Mouse (Mus musculus): ENCODE data around the gene Tspan4. TPM values are rescaled to one million over a fixed set of nuclear protein-coding genes. Genes with fewer than 3 reads are reported as not detected.
A peak's percentile ranks its signal among the peaks of the same experiment; 100 is the strongest.

Gene Tspan4
- polyA plus RNA-seq, 1 experiment from 2014 or later = 38.7 TPM

- H3K4me1 ChIP-seq = peaks cover 61% of the 10 kb centered on the region
- H3K4me3 ChIP-seq = peak overlapping the region; percentile 84
- H3K36me3 ChIP-seq = peaks cover 14% of the 10 kb centered on the region
- no peak for DNase-seq (ENCODE audit: low spot score)
- no peaks in the 10 kb centered on the region for H3K9me3 ChIP-seq (replicated peaks)
- H3K27ac ChIP-seq (replicated peaks) = peak overlapping the region; percentile 99
- H3K27me3 ChIP-seq (ENCODE audit: low read depth, poor library complexity, severe bottlenecking) = peaks cover 42% of the 10 kb centered on the region
- WGBS = 21% methylated on average over 7 of the region's 7 CpGs
These were observed 1.9 kb downstream of the Tspan4 start for GRCm38 (mm10) chr7:141476981-141477370.

- Histone ChIP-seq H3K9me3 (replicated peaks) (no peaks in the 10 kb centered on the region), H3K4me3 (no peak overlapping the region), H3K36me3 (peaks cover 6% of the 10 kb centered on the region), H3K27ac (replicated peaks) (no peak overlapping the region), H3K4me1 (peaks cover 67% of the 10 kb centered on the region), H3K27me3 (ENCODE audit: low read depth, poor library complexity, severe bottlenecking) (peaks cover 50% of the 10 kb centered on the region)
- no peak for DNase-seq (ENCODE audit: low spot score)
- WGBS = 72% methylated on average over 4 of the region's 4 CpGs
These were observed 2.7 kb downstream of the Tspan4 start for GRCm38 (mm10) chr7:141477578-141478269.

- no peak for DNase-seq (ENCODE audit: low spot score)
- Histone ChIP-seq H3K27me3 (ENCODE audit: low read depth, poor library complexity, severe bottlenecking) (peaks cover 56% of the 10 kb centered on the region), H3K36me3 (peaks cover 2% of the 10 kb centered on the region; the same call in 1 of the 2 replicates), H3K4me1 (peaks cover 67% of the 10 kb centered on the region), H3K4me3 (no peak overlapping the region), H3K27ac (replicated peaks) (no peak overlapping the region), H3K9me3 (replicated peaks) (no peaks in the 10 kb centered on the region)
- 77% methylated on average over 5 of the region's 5 CpGs for WGBS
These were observed 3.3 kb downstream of the Tspan4 start for GRCm38 (mm10) chr7:141478270-141478748.

GRCm38 (mm10) chr7:141480842-141481497 is 5.9 kb downstream of the Tspan4 start:
- H3K27ac ChIP-seq (replicated peaks) = peak overlapping the region; percentile 79; the same call in 1 of the 2 replicates
- H3K36me3 ChIP-seq = no peaks in the 10 kb centered on the region
- 13% methylated on average over 10 of the region's 10 CpGs for WGBS
- peaks cover 51% of the 10 kb centered on the region for H3K4me1 ChIP-seq
- peak overlapping the region; percentile 74 for H3K4me3 ChIP-seq
- no peaks in the 10 kb centered on the region for H3K9me3 ChIP-seq (replicated peaks)
- peak; percentile 66 for DNase-seq (ENCODE audit: low spot score)
- peaks cover 62% of the 10 kb centered on the region for H3K27me3 ChIP-seq (ENCODE audit: low read depth, poor library complexity, severe bottlenecking)

- Histone ChIP-seq H3K27me3 (ENCODE audit: low read depth, poor library complexity, severe bottlenecking) (peaks cover 54% of the 10 kb centered on the region), H3K4me1 (peaks cover 43% of the 10 kb centered on the region), H3K9me3 (replicated peaks) (no peaks in the 10 kb centered on the region), H3K36me3 (no peaks in the 10 kb centered on the region), H3K4me3 (peak overlapping the region; percentile 74), H3K27ac (replicated peaks) (peak overlapping the region; percentile 79)
- DNase-seq (ENCODE audit: low spot score) = peak; percentile 73
- WGBS = under 1% methylated on average over 81 of the region's 81 CpGs
These were observed 6.7 kb downstream of the Tspan4 start for GRCm38 (mm10) chr7:141481498-141482401.

GRCm38 (mm10) chr7:141482531-141483024 is 7.5 kb downstream of the Tspan4 start:
- Histone ChIP-seq H3K4me1 (peaks cover 35% of the 10 kb centered on the region), H3K9me3 (replicated peaks) (no peaks in the 10 kb centered on the region), H3K27ac (replicated peaks) (peak overlapping the region; percentile 79), H3K27me3 (ENCODE audit: low read depth, poor library complexity, severe bottlenecking) (peaks cover 46% of the 10 kb centered on the region), H3K4me3 (peak overlapping the region; percentile 74), H3K36me3 (no peaks in the 10 kb centered on the region)
- DNase-seq (ENCODE audit: low spot score) = no peak
- WGBS = 5% methylated on average over 11 of the region's 11 CpGs

GRCm38 (mm10) chr7:141483114-141483653 is 8.1 kb downstream of the Tspan4 start:
- Histone ChIP-seq H3K36me3 (no peaks in the 10 kb centered on the region), H3K4me1 (peaks cover 30% of the 10 kb centered on the region), H3K27ac (replicated peaks) (no peak overlapping the region), H3K9me3 (replicated peaks) (no peaks in the 10 kb centered on the region), H3K27me3 (ENCODE audit: low read depth, poor library complexity, severe bottlenecking) (peaks cover 40% of the 10 kb centered on the region), H3K4me3 (peak overlapping the region; percentile 74; the same call in 1 of the 2 replicates)
- DNase-seq (ENCODE audit: low spot score) = no peak
- 78% methylated on average over 6 of the region's 6 CpGs for WGBS

GRCm38 (mm10) chr7:141484186-141485120 is 9.4 kb downstream of the Tspan4 start:
- Histone ChIP-seq H3K9me3 (replicated peaks) (no peaks in the 10 kb centered on the region), H3K4me1 (peaks cover 29% of the 10 kb centered on the region), H3K27me3 (ENCODE audit: low read depth, poor library complexity, severe bottlenecking) (peaks cover 38% of the 10 kb centered on the region), H3K36me3 (no peaks in the 10 kb centered on the region), H3K4me3 (no peak overlapping the region), H3K27ac (replicated peaks) (no peak overlapping the region)
- DNase-seq (ENCODE audit: low spot score) = no peak
- 80% methylated on average over 5 of the region's 5 CpGs for WGBS

- Histone ChIP-seq H3K4me1 (peaks cover 29% of the 10 kb centered on the region), H3K4me3 (no peak overlapping the region), H3K27ac (replicated peaks) (no peak overlapping the region), H3K36me3 (no peaks in the 10 kb centered on the region), H3K9me3 (replicated peaks) (no peaks in the 10 kb centered on the region), H3K27me3 (ENCODE audit: low read depth, poor library complexity, severe bottlenecking) (peaks cover 38% of the 10 kb centered on the region)
- 66% methylated on average over 2 of the region's 2 CpGs for WGBS
- no peak for DNase-seq (ENCODE audit: low spot score)
These were observed 10.1 kb downstream of the Tspan4 start for GRCm38 (mm10) chr7:141485186-141485585.

GRCm38 (mm10) chr7:141485606-141486005 is 10.6 kb downstream of the Tspan4 start:
- Histone ChIP-seq H3K4me3 (no peak overlapping the region), H3K27ac (replicated peaks) (no peak overlapping the region), H3K36me3 (no peaks in the 10 kb centered on the region), H3K27me3 (ENCODE audit: low read depth, poor library complexity, severe bottlenecking) (peaks cover 38% of the 10 kb centered on the region), H3K9me3 (replicated peaks) (no peaks in the 10 kb centered on the region), H3K4me1 (peaks cover 27% of the 10 kb centered on the region)
- 94% methylated on average over 2 of the region's 2 CpGs for WGBS
- DNase-seq (ENCODE audit: low spot score) = no peak

- Histone ChIP-seq H3K4me1 (peaks cover 21% of the 10 kb centered on the region), H3K27ac (replicated peaks) (no peak overlapping the region), H3K27me3 (ENCODE audit: low read depth, poor library complexity, severe bottlenecking) (peaks cover 33% of the 10 kb centered on the region), H3K9me3 (replicated peaks) (no peaks in the 10 kb centered on the region), H3K36me3 (peaks cover 2% of the 10 kb centered on the region; the same call in 1 of the 2 replicates), H3K4me3 (no peak overlapping the region)
- DNase-seq (ENCODE audit: low spot score) = no peak
- WGBS = 97% methylated on average over 1 of the region's 1 CpGs
These were observed 11.2 kb downstream of the Tspan4 start for GRCm38 (mm10) chr7:141486239-141486638.
